Mouse (Mus musculus) heart, embryonic 11.5 days (tissue): ENCODE measurements around the gene Cirbp. TPM values are rescaled to one million over a fixed set of nuclear protein-coding genes. Genes with fewer than 3 reads are reported as not detected.

Source experiments
- ATAC-seq: fragments of 200-750 bp; cut with Nextera tagmentation; replicated peaks from 2 replicates; pipeline ENCODE4 v1.8.0; 2017; ENCODE audit warnings: moderate library complexity; ENCODE audit not compliant: insufficient number of reproducible peaks, low FRiP score, low TSS enrichment
- H3K27ac ChIP-seq: fragments of 300-500 bp; sonication (generic); 2 replicates; pipeline ENCODE4 v1.5.1; 2014; ENCODE audit warnings: mild to moderate bottlenecking, low read depth, low read length
- H3K27me3 ChIP-seq: fragments of 300-500 bp; sonication (generic); 2 replicates; pipeline ENCODE4 v1.6.1; 2014; ENCODE audit warnings: mild to moderate bottlenecking, low read length, mixed read lengths; ENCODE audit not compliant: control insufficient read depth, insufficient read depth
- H3K36me3 ChIP-seq: fragments of 300-500 bp; sonication (generic); 2 replicates; pipeline ENCODE4 v1.6.1; 2014; ENCODE audit warnings: mild to moderate bottlenecking, low read length, moderate library complexity, mixed read lengths; ENCODE audit not compliant: control insufficient read depth, insufficient read depth
- H3K4me1 ChIP-seq: fragments of 300-500 bp; sonication (generic); 2 replicates; pipeline ENCODE4 v1.6.1; 2014; ENCODE audit warnings: low read length; ENCODE audit not compliant: control insufficient read depth, insufficient read depth
- H3K4me2 ChIP-seq: fragments of 300-500 bp; sonication (generic); 2 replicates; pipeline ENCODE4 v1.6.1; 2014; ENCODE audit warnings: mild to moderate bottlenecking, moderate library complexity
- H3K4me3 ChIP-seq: fragments of 300-500 bp; sonication (generic); 2 replicates; pipeline ENCODE4 v1.5.1; 2014; ENCODE audit warnings: low read depth, low read length
- H3K9ac ChIP-seq: fragments of 300-500 bp; sonication (generic); 2 replicates; pipeline ENCODE4 v1.6.1; 2014; ENCODE audit warnings: mild to moderate bottlenecking, low read depth, low read length, moderate library complexity
- H3K9me3 ChIP-seq: fragments of 300-500 bp; sonication (generic); replicated peaks from 2 replicates; pipeline ENCODE4 v1.6.1; 2016; ENCODE audit warnings: low read length; ENCODE audit not compliant: control insufficient read depth
- WGBS: fragments of 180-500 bp; shearing (Covaris S2); extraction: QIAGEN DNeasy Blood & Tissue Kit; methylation state at CpG from one replicate; pipeline ENCODE4 v1.1.7; 2014; ENCODE audit not compliant: insufficient replicate concordance; 5-methylcytosine and 5-hydroxymethylcytosine counted together
- polyA plus RNA-seq: library from polyadenylated mRNA; unstranded; fragments of >200 nt; fragmentation: Nextera tagmentation; extraction: Ambion mirVana; gene quantifications from 2 replicates; pipeline ENCODE4 v1.2.1, GENCODE M21; 2014

Gene Cirbp
- polyA plus RNA-seq, 1 experiment from 2014 or later: 49.1 TPM

GRCm38 (mm10) chr10:80182547-80182946, 16.8 kb downstream of the Cirbp start:
- H3K4me1 ChIP-seq: peaks cover 15% of the 10 kb centered on the region
- H3K9me3 ChIP-seq: no peaks in the 10 kb centered on the region
- no peak overlapping the region for H3K9ac ChIP-seq
- H3K4me3 ChIP-seq: no peak overlapping the region
- H3K36me3 ChIP-seq: no peaks in the 10 kb centered on the region
- no peak overlapping the region for H3K27ac ChIP-seq
- WGBS: 86% methylated on average over 7 of the region's 7 CpGs
- no peak for ATAC-seq
- H3K27me3 ChIP-seq: peaks cover 19% of the 10 kb centered on the region
- H3K4me2 ChIP-seq: no peak overlapping the region

DNA sequence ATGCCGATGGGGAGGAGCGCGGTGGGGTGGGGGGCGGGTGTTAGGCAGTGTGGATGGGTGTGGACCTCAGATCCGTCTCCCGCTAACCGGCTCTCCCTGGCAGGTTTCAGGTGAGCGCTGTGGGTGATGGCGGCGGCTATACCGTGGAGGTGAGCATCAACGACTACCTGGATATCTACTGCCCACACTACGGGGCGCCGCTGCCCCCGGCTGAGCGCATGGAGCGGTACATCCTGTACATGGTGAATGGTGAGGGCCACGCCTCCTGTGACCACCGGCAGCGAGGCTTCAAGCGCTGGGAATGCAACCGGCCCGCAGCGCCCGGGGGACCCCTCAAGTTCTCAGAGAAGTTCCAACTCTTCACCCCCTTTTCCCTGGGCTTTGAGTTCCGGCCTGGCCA, 20.9 kb downstream of the Cirbp start:
- ATAC-seq: no peak
- H3K4me3 ChIP-seq: no peak overlapping the region
- H3K36me3 ChIP-seq: 0 out of 2 replicates have a peak, but pooled peaks cover 4% of the 10 kb centered on the region
- H3K27me3 ChIP-seq: peaks cover 51% of the 10 kb centered on the region
- 34% methylated on average over 27 of the region's 27 CpGs for WGBS
- no peak overlapping the region for H3K27ac ChIP-seq
- H3K9me3 ChIP-seq: no peaks in the 10 kb centered on the region
- H3K9ac ChIP-seq: 0 out of 2 replicates have a peak overlapping the region, but pooled peaks have one; percentile 13
- H3K4me2 ChIP-seq: no peak overlapping the region
- H3K4me1 ChIP-seq: 0 out of 2 replicates have a peak, but pooled peaks cover 6% of the 10 kb centered on the region

- Histone ChIP-seq H3K4me1 (0 out of 2 replicates have a peak, but pooled peaks cover 6% of the 10 kb centered on the region), H3K27ac (no peak overlapping the region), H3K9ac (no peak overlapping the region), H3K27me3 (peaks cover 60% of the 10 kb centered on the region), H3K4me3 (no peak overlapping the region), H3K36me3 (0 out of 2 replicates have a peak, but pooled peaks cover 4% of the 10 kb centered on the region), H3K4me2 (no peak overlapping the region), H3K9me3 (no peaks in the 10 kb centered on the region)
- no peak for ATAC-seq
- WGBS: 90% methylated on average over 10 of the region's 10 CpGs
These were observed 22.0 kb downstream of the Cirbp start for GRCm38 (mm10) chr10:80187739-80188138.

DNA sequence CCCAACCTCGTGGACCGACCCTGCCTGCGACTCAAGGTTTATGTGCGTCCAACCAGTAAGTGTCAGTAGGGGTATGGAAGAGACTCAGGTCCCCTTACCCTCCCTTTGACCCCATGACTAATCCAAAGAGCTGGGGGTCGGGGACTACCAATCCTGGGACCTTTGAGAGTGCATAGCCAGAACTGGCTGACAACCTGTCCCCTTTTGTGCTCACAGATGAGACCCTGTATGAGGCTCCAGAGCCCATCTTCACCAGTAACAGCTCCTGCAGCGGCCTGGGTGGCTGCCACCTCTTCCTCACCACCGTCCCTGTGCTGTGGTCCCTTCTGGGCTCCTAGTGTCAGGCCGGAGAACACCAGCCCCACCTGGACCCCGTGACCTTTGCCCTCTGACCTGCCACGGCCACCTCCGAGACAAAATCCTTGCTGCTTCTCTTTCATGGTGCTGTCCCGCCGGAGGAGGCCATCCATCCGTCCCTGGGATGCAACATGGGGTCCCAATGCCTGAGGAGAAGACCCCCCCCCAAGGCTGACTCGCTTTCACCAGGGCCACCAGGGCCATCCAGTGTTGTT, 22.8 kb downstream of the Cirbp start:
- H3K4me1 ChIP-seq: 0 out of 2 replicates have a peak, but pooled peaks cover 6% of the 10 kb centered on the region
- H3K27ac ChIP-seq: no peak overlapping the region
- ATAC-seq: no peak
- 0 out of 2 replicates have a peak, but pooled peaks cover 4% of the 10 kb centered on the region for H3K36me3 ChIP-seq
- H3K4me2 ChIP-seq: no peak overlapping the region
- no peak overlapping the region for H3K9ac ChIP-seq
- H3K9me3 ChIP-seq: no peaks in the 10 kb centered on the region
- peaks cover 60% of the 10 kb centered on the region for H3K27me3 ChIP-seq
- no peak overlapping the region for H3K4me3 ChIP-seq
- WGBS: 75% methylated on average over 15 of the region's 15 CpGs

DNA sequence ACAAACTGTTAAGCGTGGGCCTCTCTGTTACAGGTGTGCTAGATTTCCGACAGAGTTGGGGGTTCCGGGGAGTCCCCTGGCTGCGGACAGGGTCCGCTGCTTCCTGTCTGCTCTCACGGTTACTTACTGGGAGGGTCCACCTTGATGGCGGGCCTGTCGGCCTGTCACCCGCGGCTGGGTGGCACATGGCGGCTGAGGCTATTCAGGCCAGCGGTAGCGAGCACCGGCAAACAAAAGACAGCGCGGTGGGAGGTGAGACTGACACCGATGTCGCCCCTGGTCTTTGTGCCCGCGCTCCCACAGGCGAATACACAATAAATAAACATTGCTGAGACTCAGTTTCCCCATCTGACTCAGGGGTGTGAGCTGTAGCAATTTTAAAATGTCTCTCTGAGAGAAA, 24.2 kb downstream of the Cirbp start:
- Histone ChIP-seq H3K9me3 (no peaks in the 10 kb centered on the region), H3K27me3 (peaks cover 60% of the 10 kb centered on the region), H3K9ac (peak overlapping the region; percentile 56), H3K27ac (no peak overlapping the region), H3K4me1 (0 out of 2 replicates have a peak, but pooled peaks cover 8% of the 10 kb centered on the region), H3K36me3 (0 out of 2 replicates have a peak, but pooled peaks cover 4% of the 10 kb centered on the region), H3K4me3 (peak overlapping the region; percentile 48), H3K4me2 (peak overlapping the region; percentile 90)
- no peak for ATAC-seq
- 4% methylated on average over 21 of the region's 21 CpGs for WGBS

- 0 out of 2 replicates have a peak, but pooled peaks cover 8% of the 10 kb centered on the region for H3K4me1 ChIP-seq
- no peak for ATAC-seq
These were observed 24.8 kb downstream of the Cirbp start for GRCm38 (mm10) chr10:80190491-80191051.

DNA sequence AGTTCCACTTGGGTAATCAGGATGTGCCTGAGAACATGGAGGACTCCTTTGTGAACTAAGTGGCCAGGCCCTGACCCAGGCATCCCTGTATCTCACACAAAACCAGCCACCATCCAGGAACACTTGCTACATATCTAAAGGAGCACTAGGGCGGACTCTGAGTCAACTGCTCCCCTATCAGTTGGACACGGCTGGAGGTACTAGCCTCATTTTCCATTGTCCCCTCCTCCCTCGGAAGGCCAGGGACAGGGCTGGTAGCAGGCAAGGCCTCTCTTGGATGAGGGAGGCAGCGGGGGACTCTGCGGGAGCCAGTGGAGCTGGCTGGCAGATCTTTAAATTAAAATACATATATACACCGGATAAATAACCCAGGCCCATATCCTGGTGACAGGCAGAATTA, 28.2 kb downstream of the Cirbp start:
- ATAC-seq: no peak
- no peak overlapping the region for H3K4me2 ChIP-seq
- no peaks in the 10 kb centered on the region for H3K9me3 ChIP-seq
- H3K27ac ChIP-seq: no peak overlapping the region
- H3K27me3 ChIP-seq: peaks cover 30% of the 10 kb centered on the region
- no peak overlapping the region for H3K4me3 ChIP-seq
- no peak overlapping the region for H3K9ac ChIP-seq
- H3K4me1 ChIP-seq: 0 out of 2 replicates have a peak, but pooled peaks cover 8% of the 10 kb centered on the region
- H3K36me3 ChIP-seq: no peaks in the 10 kb centered on the region
- WGBS: 50% methylated on average over 6 of the region's 6 CpGs

More at GRCm38 (mm10) chr10:80190491-80191051, 24.8 kb downstream of the Cirbp start:
- peak overlapping the region; percentile 56 for H3K9ac ChIP-seq
- WGBS: under 1% methylated on average over 47 of the region's 48 CpGs
- H3K4me3 ChIP-seq: peak overlapping the region; percentile 48
- peaks cover 59% of the 10 kb centered on the region for H3K27me3 ChIP-seq
- H3K4me2 ChIP-seq: peak overlapping the region; percentile 90
- H3K9me3 ChIP-seq: no peaks in the 10 kb centered on the region
- H3K27ac ChIP-seq: no peak overlapping the region
- 0 out of 2 replicates have a peak, but pooled peaks cover 4% of the 10 kb centered on the region for H3K36me3 ChIP-seq

- no peaks in the 10 kb centered on the region for H3K9me3 ChIP-seq
These were observed 28.7 kb downstream of the Cirbp start for GRCm38 (mm10) chr10:80194441-80194840.

More at GRCm38 (mm10) chr10:80194441-80194840, 28.7 kb downstream of the Cirbp start:
- Histone ChIP-seq H3K9ac (no peak overlapping the region), H3K4me2 (no peak overlapping the region), H3K36me3 (no peaks in the 10 kb centered on the region), H3K4me1 (0 out of 2 replicates have a peak, but pooled peaks cover 8% of the 10 kb centered on the region), H3K4me3 (no peak overlapping the region), H3K27ac (no peak overlapping the region), H3K27me3 (peaks cover 27% of the 10 kb centered on the region)
- ATAC-seq: no peak
- WGBS: 56% methylated on average over 8 of the region's 8 CpGs
